Mouse (Mus musculus) forebrain, postnatal 0 days (tissue): ENCODE results near the gene Ten1. TPM values are rescaled to one million over a fixed set of nuclear protein-coding genes. Genes with fewer than 3 reads are reported as not detected.

Experiments
- ATAC-seq: fragments of 200-750 bp; cut with Nextera tagmentation; 2 replicates; pipeline ENCODE4 v1.8.0; 2017; ENCODE audit warnings: mild to moderate bottlenecking, moderate library complexity
- DNase-seq: peaks from one replicate; pipeline ENCODE4 v3.0.0-alpha.2; 2015
- H3K27ac ChIP-seq: fragments of 300-500 bp; sonication (generic); 2 replicates; pipeline ENCODE4 v1.5.1; 2014; ENCODE audit warnings: low read depth, mild to moderate bottlenecking, antibody characterized with exemption, low read length, moderate library complexity, mixed read lengths
- H3K27me3 ChIP-seq: fragments of 300-500 bp; sonication (generic); 2 replicates; pipeline ENCODE4 v1.6.1; 2014; ENCODE audit warnings: mild to moderate bottlenecking, low read length, mixed read lengths; ENCODE audit not compliant: insufficient read depth
- H3K36me3 ChIP-seq: fragments of 300-500 bp; sonication (generic); 2 replicates; pipeline ENCODE4 v1.6.1; 2014; ENCODE audit warnings: mild to moderate bottlenecking, moderate library complexity; ENCODE audit not compliant: insufficient read depth
- H3K4me1 ChIP-seq: fragments of 300-500 bp; sonication (generic); 2 replicates; pipeline ENCODE4 v1.6.1; 2014; ENCODE audit warnings: antibody characterized with exemption; ENCODE audit not compliant: insufficient read depth
- H3K4me2 ChIP-seq: fragments of 300-500 bp; sonication (generic); 2 replicates; pipeline ENCODE4 v1.6.1; 2014; ENCODE audit warnings: low read depth, mild to moderate bottlenecking, moderate library complexity
- H3K4me3 ChIP-seq: fragments of 300-500 bp; sonication (generic); 2 replicates; pipeline ENCODE4 v1.5.1; 2014; ENCODE audit warnings: low read depth, low read length, mixed read lengths
- H3K9ac ChIP-seq: fragments of 300-500 bp; sonication (generic); 2 replicates; pipeline ENCODE4 v1.6.1; 2014; ENCODE audit warnings: mild to moderate bottlenecking
- H3K9me3 ChIP-seq: fragments of 300-500 bp; sonication (generic); 2 replicates; pipeline ENCODE4 v1.6.1; 2016; ENCODE audit warnings: low read length
- CTCF ChIP-seq: sonication (generic); IDR thresholded peaks from 2 replicates; pipeline ENCODE4 v1.5.1; 2016; ENCODE audit warnings: antibody characterized with exemption, control low read depth, low read depth
- WGBS: fragments of 180-500 bp; shearing (Covaris S2); extraction: QIAGEN DNeasy Blood & Tissue Kit; methylation state at CpG from one replicate; pipeline ENCODE4 v1.1.7; 2014; 5-methylcytosine and 5-hydroxymethylcytosine counted together
- polyA plus RNA-seq: library from polyadenylated mRNA; unstranded; fragments of >200 nt; fragmentation: Nextera tagmentation; extraction: Ambion mirVana; gene quantifications from 2 replicates; pipeline ENCODE4 v1.2.1, GENCODE M21; 2015
- total RNA-seq: library from RNA; depleted of rRNA; stranded (reverse); fragments of >200 nt; gene quantifications from 2 replicates; pipeline ENCODE4 v1.2.3, GENCODE M21; 2014

The Ten1 gene
- total and polyA plus RNA-seq, 2 experiments from 2014 or later: 62.8 to 92.8 TPM

GRCm38 (mm10) chr11:116228699-116229098, 30.0 kb downstream of the Ten1 start:
- no peak overlapping the region for H3K9ac ChIP-seq
- TF ChIP-seq CTCF: no peak
- H3K9me3 ChIP-seq: no peaks in the 10 kb centered on the region
- no peak overlapping the region for H3K4me2 ChIP-seq
- H3K36me3 ChIP-seq: no peaks in the 10 kb centered on the region; the same call in 1 of the 2 replicates
- WGBS: 77% methylated on average over 4 of the region's 4 CpGs
- no peaks in the 10 kb centered on the region for H3K4me1 ChIP-seq
- H3K27me3 ChIP-seq: peaks cover 4% of the 10 kb centered on the region; the same call in 1 of the 2 replicates
- ATAC-seq: no peak
- DNase-seq: no peak
- no peak overlapping the region for H3K4me3 ChIP-seq
- no peak overlapping the region for H3K27ac ChIP-seq

- no peaks in the 10 kb centered on the region for H3K9me3 ChIP-seq
- peak; percentile 20 for DNase-seq
- H3K4me3 ChIP-seq: no peak overlapping the region
- 30% methylated on average over 17 of the region's 17 CpGs for WGBS
- no peaks in the 10 kb centered on the region for H3K36me3 ChIP-seq
- peak overlapping the region; percentile 21 for H3K4me2 ChIP-seq
- H3K27ac ChIP-seq: no peak overlapping the region
- peak; percentile 56 for ATAC-seq
- H3K27me3 ChIP-seq: no peaks in the 10 kb centered on the region
- H3K4me1 ChIP-seq: no peaks in the 10 kb centered on the region
- H3K9ac ChIP-seq: no peak overlapping the region
- no peak for TF ChIP-seq CTCF
Measured at GRCm38 (mm10) chr11:116232427-116232826, 33.8 kb downstream of the Ten1 start.

GRCm38 (mm10) chr11:116234901-116235300, 36.2 kb downstream of the Ten1 start:
- Histone ChIP-seq H3K27ac (no peak overlapping the region), H3K36me3 (no peaks in the 10 kb centered on the region), H3K27me3 (0 out of 2 replicates have a peak, but pooled peaks cover 3% of the 10 kb centered on the region), H3K9me3 (no peaks in the 10 kb centered on the region), H3K4me3 (no peak overlapping the region), H3K4me1 (no peaks in the 10 kb centered on the region), H3K4me2 (no peak overlapping the region), H3K9ac (no peak overlapping the region)
- DNase-seq: no peak
- no peak for TF ChIP-seq CTCF
- WGBS: 83% methylated on average over 8 of the region's 8 CpGs
- no peak for ATAC-seq

DNA sequence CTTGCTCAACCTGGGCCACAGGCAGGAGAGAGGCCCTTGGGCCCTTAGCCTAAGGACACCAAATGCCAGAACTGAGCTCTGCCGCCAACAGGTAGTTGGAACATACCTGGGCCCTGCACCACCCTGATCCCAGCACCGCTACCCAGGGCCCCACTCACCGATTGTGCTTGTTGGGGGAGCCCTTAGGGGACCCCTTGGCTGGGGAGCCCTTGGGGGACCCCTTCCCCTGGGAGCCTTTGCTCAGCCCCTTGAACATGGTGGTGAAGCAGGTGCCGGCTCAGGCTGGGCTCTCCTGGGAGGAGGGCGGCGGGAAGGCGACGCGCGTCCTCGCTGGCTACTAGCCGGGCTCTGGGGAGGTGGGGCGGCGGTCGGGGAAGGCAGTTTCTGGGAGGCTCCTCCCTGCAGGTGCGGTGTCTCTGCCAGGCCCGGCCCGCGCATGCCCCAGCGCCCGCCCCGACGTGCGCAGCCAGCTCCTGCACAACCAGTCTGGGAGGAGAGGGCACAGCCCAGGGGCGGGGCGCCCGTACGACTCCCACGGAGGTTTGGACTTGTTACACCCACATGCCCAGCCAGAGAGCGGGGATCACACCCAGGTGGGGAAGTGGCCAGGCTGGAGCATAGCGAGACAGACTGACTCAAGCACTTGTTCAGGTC, 39.2 kb downstream of the Ten1 start, which contains the start of gene Evpl:
Gene Evpl (minus strand): TSS at position 336 of the 654 bp plus-strand sequence.
- no peak for DNase-seq
- TF ChIP-seq CTCF: no peak
- 18% methylated on average over 31 of the region's 31 CpGs for WGBS
- no peak within 1 kb of the TSS; the same call in 1 of the 2 replicates for H3K4me2 ChIP-seq
- H3K4me3 ChIP-seq: no peak within 1 kb of the TSS; the same call in 1 of the 2 replicates
- ATAC-seq: no peak
- no peak within 1 kb of the TSS for H3K27ac ChIP-seq
- H3K9me3 ChIP-seq: no peaks in the 10 kb centered on the region
- H3K4me1 ChIP-seq: no peaks in the 10 kb centered on the region
- 0 out of 2 replicates have a peak, but pooled peaks cover 1% of the 10 kb centered on the region for H3K36me3 ChIP-seq
- 0 out of 2 replicates have a peak, but pooled peaks cover 3% of the 10 kb centered on the region for H3K27me3 ChIP-seq
- H3K9ac ChIP-seq: no peak within 1 kb of the TSS

GRCm38 (mm10) chr11:116239797-116240196, 41.1 kb downstream of the Ten1 start:
- H3K9ac ChIP-seq: no peak overlapping the region
- TF ChIP-seq CTCF: no peak
- no peaks in the 10 kb centered on the region for H3K4me1 ChIP-seq
- H3K27me3 ChIP-seq: 0 out of 2 replicates have a peak, but pooled peaks cover 3% of the 10 kb centered on the region
- DNase-seq (no peak), ATAC-seq (no peak)
- H3K27ac ChIP-seq: no peak overlapping the region
- H3K9me3 ChIP-seq: no peaks in the 10 kb centered on the region
- H3K4me2 ChIP-seq: no peak overlapping the region
- H3K36me3 ChIP-seq: peaks cover 18% of the 10 kb centered on the region
- WGBS: 11% methylated on average over 7 of the region's 7 CpGs
- H3K4me3 ChIP-seq: no peak overlapping the region

DNA sequence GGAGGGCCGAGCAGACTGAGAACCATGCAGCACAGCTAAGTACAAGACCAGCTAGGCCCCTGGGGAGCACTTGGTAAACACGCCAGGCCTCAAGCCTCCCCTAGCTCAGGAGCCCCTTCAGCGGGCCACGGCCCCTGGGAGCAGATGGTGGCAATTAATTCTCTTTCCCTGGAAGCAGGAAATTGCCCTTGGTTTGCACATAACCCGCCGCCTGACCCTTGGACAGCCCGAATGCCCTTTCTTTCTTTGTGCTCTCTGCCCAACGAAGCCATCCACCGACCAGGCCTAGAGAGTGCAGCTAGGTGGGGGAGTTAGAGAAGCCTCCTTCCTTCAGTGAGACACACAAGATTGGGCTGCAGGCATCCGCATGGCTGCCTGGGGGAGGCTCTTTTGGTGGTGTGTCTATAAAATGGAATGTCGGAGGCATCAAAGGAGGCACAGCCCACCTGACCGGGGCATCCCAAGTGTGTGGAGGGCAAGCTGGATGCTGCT, 43.1 kb downstream of the Ten1 start:
- no peak for TF ChIP-seq CTCF
- H3K27me3 ChIP-seq: 0 out of 2 replicates have a peak, but pooled peaks cover 3% of the 10 kb centered on the region
- no peaks in the 10 kb centered on the region for H3K4me1 ChIP-seq
- H3K27ac ChIP-seq: no peak overlapping the region
- no peak for ATAC-seq
- no peak overlapping the region for H3K9ac ChIP-seq
- 65% methylated on average over 12 of the region's 12 CpGs for WGBS
- H3K4me2 ChIP-seq: no peak overlapping the region
- no peak overlapping the region for H3K4me3 ChIP-seq
- H3K9me3 ChIP-seq: no peaks in the 10 kb centered on the region
- H3K36me3 ChIP-seq: peaks cover 38% of the 10 kb centered on the region
- DNase-seq: no peak

DNA sequence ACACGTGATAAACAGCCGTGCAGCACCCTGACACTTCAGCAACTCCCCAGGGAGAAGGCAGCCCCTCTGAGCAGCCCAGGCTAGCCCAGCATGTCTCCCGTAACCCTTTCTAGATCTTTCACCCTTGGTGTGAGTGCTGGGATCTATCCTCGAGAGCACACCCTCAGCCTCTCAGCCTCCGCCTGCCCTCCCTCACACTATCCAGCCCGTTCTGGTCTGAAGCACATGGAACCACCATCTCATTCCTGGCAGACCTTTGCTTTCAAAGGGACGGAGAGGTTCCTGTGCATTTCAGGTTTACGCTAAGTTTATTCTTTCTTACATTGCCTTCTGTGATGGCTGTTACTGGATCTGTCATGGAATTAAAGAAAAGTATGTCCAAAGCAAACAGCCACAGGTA, 45.9 kb downstream of the Ten1 start:
- no peak for ATAC-seq
- Histone ChIP-seq H3K27me3 (no peaks in the 10 kb centered on the region), H3K4me3 (no peak overlapping the region), H3K4me1 (no peaks in the 10 kb centered on the region), H3K27ac (no peak overlapping the region), H3K9ac (no peak overlapping the region), H3K4me2 (no peak overlapping the region), H3K9me3 (no peaks in the 10 kb centered on the region), H3K36me3 (peaks cover 66% of the 10 kb centered on the region)
- no peak for TF ChIP-seq CTCF
- no peak for DNase-seq
- WGBS: 89% methylated on average over 8 of the region's 8 CpGs
